Mouse (Mus musculus) cerebellum, adult 2 months (tissue): ENCODE data around the gene Ccdc124.

Source experiments
- CTCF ChIP-seq: fragments of 200-500 bp; IDR thresholded peaks from 2 replicates; pipeline ENCODE4 v1.5.1; 2011; ENCODE audit warnings: low read depth, mild to moderate bottlenecking, control low read depth, low read length, moderate library complexity, borderline replicate concordance; ENCODE audit not compliant: insufficient read depth
- POLR2A ChIP-seq: fragments of 200-500 bp; IDR thresholded peaks from 2 replicates; pipeline ENCODE4 v1.6.1; 2011; ENCODE audit warnings: low read length, control low read depth, borderline replicate concordance; ENCODE audit not compliant: insufficient read depth

GRCm38 (mm10) chr8:70857516-70857915 lies 16.2 kb downstream of the Ccdc124 start:
- TF ChIP-seq CTCF = no peak
- TF ChIP-seq POLR2A = no peak
